Mouse (Mus musculus): ENCODE results near the gene Jpt1.

GRCm38 (mm10) chr11:115475025-115475757, 39.0 kb downstream of the Jpt1 start, which contains the start of gene Armc7:
- TF ChIP-seq EP300 (IDR thresholded peaks at IDR 0.05; ENCODE audit: low read depth) (no peak), CTCF (IDR thresholded peaks at IDR 0.05; ENCODE audit: low read depth) (peak; percentile 17; the same call in 1 of the 2 replicates)
